Mouse (Mus musculus) effector memory CD4-positive, alpha-beta T cell, adult 7 months (primary cell): Measurements from ENCODE around the gene Nectin4. TPM values are rescaled to one million over a fixed set of nuclear protein-coding genes. Genes with fewer than 3 reads are reported as not detected.

Experiments used
- polyA plus RNA-seq: library from polyadenylated mRNA; unstranded; fragments of 100-300 nt; shearing (Covaris generic); gene quantifications from one replicate; pipeline ENCODE4 v1.2.1, GENCODE M21; 2017

Nectin4 gene
- polyA plus RNA-seq: 0.24 TPM

DNA sequence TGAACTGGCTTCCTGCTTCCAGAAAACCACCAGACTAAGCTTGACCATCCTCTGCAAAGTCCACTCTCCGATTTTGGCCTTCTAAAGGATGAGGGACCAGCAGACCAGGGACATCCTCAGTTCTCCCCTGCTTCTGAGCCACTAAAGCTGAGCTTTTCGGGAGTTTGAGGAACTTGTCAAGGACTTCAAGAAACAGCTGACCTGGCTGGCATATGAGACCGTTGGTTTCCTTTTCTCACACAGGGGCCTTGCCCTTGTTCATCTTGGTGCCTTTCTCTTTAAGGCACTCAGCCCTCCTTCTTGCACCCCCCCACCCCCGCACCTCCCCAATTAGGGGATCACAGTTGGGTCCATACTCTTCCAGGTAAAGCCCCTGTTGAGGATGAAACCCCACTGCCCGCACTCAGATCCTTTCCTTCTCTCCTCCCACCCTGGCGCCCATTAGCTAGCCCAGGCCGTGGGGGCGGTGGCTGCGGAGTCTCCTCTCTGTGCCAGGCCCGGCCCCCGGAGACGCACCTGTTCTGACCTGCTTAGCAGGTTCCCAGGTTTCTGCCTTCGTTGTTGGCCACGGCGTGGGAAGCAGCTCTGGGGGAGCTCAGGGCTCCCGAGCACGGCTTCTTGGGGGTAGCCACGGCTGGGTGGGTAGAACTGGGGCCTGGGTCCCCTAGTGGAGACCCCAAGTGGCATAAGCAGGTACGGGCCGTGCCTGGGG, at the start of gene Nectin4:
Gene Nectin4 (plus strand): TSS at position 255 of the 712 bp plus-strand sequence.

GRCm38 (mm10) chr1:171328839-171329432, 41.0 kb upstream of the Nectin4 start, which contains the start of gene Dedd:
Gene Dedd (plus strand): TSS chr1:171329145.

GRCm38 (mm10) chr1:171345225-171346094, 24.4 kb upstream of the Nectin4 start, which contains the start of the genes Nit1 and Pfdn2:
Gene Nit1 (minus strand): TSS chr1:171345646.
Gene Pfdn2 (plus strand): TSS chr1:171345670.

GRCm38 (mm10) chr1:171360656-171361055, 9.2 kb upstream of the Nectin4 start, which contains the start of gene Klhdc9:
Gene Klhdc9 (minus strand): TSS chr1:171360798.

GRCm38 (mm10) chr1:171388376-171389102, 18.6 kb downstream of the Nectin4 start, which contains the start of gene Arhgap30:
Gene Arhgap30 (plus strand): TSS chr1:171388954.

DNA sequence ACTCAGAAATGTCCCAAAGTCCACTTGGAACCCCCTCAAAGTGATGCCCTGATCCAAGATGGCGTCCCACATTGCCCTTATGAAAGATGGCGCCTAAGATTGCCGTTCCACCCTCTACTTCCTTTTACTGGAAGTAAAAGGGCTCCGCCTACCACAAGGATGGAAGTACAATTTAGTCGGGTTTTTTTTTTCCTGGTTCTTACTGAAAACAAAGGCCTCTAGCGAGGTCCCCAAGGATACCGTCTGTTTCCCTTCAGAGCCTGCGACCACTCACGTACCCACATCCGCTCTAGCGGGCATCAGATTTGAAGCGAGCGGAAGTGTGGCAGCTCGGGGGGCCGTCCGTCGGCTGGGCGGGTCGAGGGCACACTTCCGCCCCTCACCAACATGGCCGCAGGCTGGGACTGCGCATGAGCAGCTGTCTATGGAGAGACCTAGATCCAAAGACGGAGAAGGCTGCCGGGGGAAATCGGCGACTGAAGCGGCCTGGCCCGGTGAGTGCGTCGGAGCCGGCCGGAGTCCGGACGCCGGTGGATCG, 41.1 kb downstream of the Nectin4 start, which contains the start of gene Usf1:
Gene Usf1 (plus strand): TSS at position 367 of the 538 bp plus-strand sequence.

GRCm38 (mm10) chr1:171418660-171419059, 48.8 kb downstream of the Nectin4 start, which contains the start of gene Tstd1:
Gene Tstd1 (plus strand): TSS chr1:171418872.

DNA sequence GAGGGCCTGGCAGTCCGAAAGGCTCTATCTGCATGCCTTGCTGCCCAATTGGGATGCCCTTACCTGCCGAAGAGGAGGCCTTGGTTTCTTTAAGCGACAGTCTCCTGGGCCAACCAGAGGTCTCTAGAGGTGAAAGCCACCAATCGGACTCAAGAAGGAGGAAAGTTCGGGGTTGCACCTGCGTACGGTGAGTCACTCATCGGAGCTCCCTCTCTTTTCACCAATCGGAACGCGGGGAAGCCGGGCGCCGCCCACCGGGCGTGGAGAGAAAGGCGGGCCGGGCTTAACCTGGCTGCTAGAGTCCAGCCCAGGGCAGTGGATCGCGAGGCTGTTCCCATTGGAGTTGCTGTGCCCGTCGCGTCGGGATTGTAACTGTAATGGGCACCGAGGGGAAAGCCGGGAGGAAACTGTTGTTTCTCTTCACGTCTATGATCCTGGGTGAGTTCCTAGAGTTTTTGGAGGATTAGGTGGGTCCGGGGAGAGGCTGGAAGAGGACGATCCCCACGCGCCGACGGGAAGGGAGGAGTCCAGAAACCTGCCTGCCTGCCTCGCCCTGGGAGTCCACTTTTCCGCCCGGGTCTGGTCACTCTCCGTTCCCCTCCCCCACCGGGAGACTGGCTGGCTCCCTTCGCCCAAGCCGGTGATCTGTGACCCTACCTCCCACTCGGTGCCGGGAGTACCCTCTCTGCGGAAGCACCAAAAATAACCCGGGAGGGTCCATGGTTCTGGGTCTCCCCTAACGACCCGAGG, 67.5 kb downstream of the Nectin4 start, which contains the start of gene F11r:
Gene F11r (plus strand): TSS at position 272 of the 750 bp plus-strand sequence.

Other genes with a start within 250 kb of the Nectin4 start
- 112 TPM for gene Sdhc, start 219.5 kb upstream of the Nectin4 start, polyA plus RNA-seq
- gene Mpz, start 219.4 kb upstream of the Nectin4 start, polyA plus RNA-seq: not detected
- gene Pcp4l1, start 173.8 kb upstream of the Nectin4 start, polyA plus RNA-seq: not detected
- 0.15 TPM for gene Nr1i3, start 156.1 kb upstream of the Nectin4 start, polyA plus RNA-seq
- 26.0 TPM for gene Tomm40l, start 147.6 kb upstream of the Nectin4 start, polyA plus RNA-seq
- gene Apoa2, start 145.0 kb upstream of the Nectin4 start, polyA plus RNA-seq: not detected
- gene Fcer1g, start 135.7 kb upstream of the Nectin4 start, polyA plus RNA-seq: not detected
- gene Adamts4, start 119.7 kb upstream of the Nectin4 start, polyA plus RNA-seq: 0.69 TPM
- gene Ndufs2, start 118.7 kb upstream of the Nectin4 start, polyA plus RNA-seq: 99.2 TPM
- gene B4galt3, start 99.8 kb upstream of the Nectin4 start, polyA plus RNA-seq: 44.1 TPM
- gene Ppox, start 88.9 kb upstream of the Nectin4 start, polyA plus RNA-seq: 62.5 TPM
- gene Usp21, start 82.1 kb upstream of the Nectin4 start, polyA plus RNA-seq: 51.2 TPM
- gene Ufc1, start 75.1 kb upstream of the Nectin4 start, polyA plus RNA-seq: 55.5 TPM
- gene Dedd, start 41.0 kb upstream of the Nectin4 start, polyA plus RNA-seq: 28.1 TPM
- 26.6 TPM for gene Nit1, start 24.5 kb upstream of the Nectin4 start, polyA plus RNA-seq
- 113 TPM for gene Pfdn2, start 24.4 kb upstream of the Nectin4 start, polyA plus RNA-seq
- gene Klhdc9, start 9.3 kb upstream of the Nectin4 start, polyA plus RNA-seq: not detected
- 148 TPM for gene Arhgap30, start 18.9 kb downstream of the Nectin4 start, polyA plus RNA-seq
- 56.8 TPM for gene Usf1, start 41.2 kb downstream of the Nectin4 start, polyA plus RNA-seq
- gene Tstd1, start 48.8 kb downstream of the Nectin4 start, polyA plus RNA-seq: not detected
- 0.56 TPM for gene F11r, start 67.4 kb downstream of the Nectin4 start, polyA plus RNA-seq
- gene Alyref2, start 133.4 kb downstream of the Nectin4 start, polyA plus RNA-seq: 5.7 TPM
- gene Itln1, start 165.2 kb downstream of the Nectin4 start, polyA plus RNA-seq: not detected
- gene Cd244a, start 189.1 kb downstream of the Nectin4 start, polyA plus RNA-seq: 0.65 TPM
- gene Ly9, start 237.3 kb downstream of the Nectin4 start, polyA plus RNA-seq: 118 TPM